Mouse (Mus musculus) heart, postnatal 0 days (tissue): Measurements from ENCODE around the gene Rab25.

Experiments
- CTCF ChIP-seq: IDR thresholded peaks from 2 replicates; pipeline ENCODE4 v1.5.1; 2016; ENCODE audit warnings: antibody characterized with exemption, control low read depth, low read depth
- EP300 ChIP-seq: IDR thresholded peaks from 2 replicates; pipeline ENCODE4 v1.6.1; 2016; ENCODE audit warnings: antibody characterized with exemption, low read depth

GRCm38 (mm10) chr3:88561989-88562388 lies 13.9 kb upstream of the Rab25 start:
- no peak for TF ChIP-seq EP300
- TF ChIP-seq CTCF = no peak
